Mouse (Mus musculus) liver, embryonic 12.5 days (tissue): ENCODE results near the gene Sipa1l1. TPM values are rescaled to one million over a fixed set of nuclear protein-coding genes. Genes with fewer than 3 reads are reported as not detected.

Experiments used
- ATAC-seq: fragments of 200-750 bp; cut with Nextera tagmentation; 2 replicates; pipeline ENCODE4 v1.8.0; 2017; ENCODE audit warnings: moderate number of reproducible peaks, mild to moderate bottlenecking, moderate library complexity
- H3K27ac ChIP-seq: fragments of 300-500 bp; sonication (generic); 2 replicates; pipeline ENCODE4 v1.5.1; 2016; ENCODE audit warnings: mild to moderate bottlenecking
- H3K27me3 ChIP-seq: fragments of 300-500 bp; sonication (generic); replicated peaks from 2 replicates; pipeline ENCODE4 v1.6.1; 2016; ENCODE audit warnings: mild to moderate bottlenecking, moderate library complexity
- H3K36me3 ChIP-seq: fragments of 300-500 bp; sonication (generic); 2 replicates; pipeline ENCODE4 v1.6.1; 2016; ENCODE audit warnings: mild to moderate bottlenecking, moderate library complexity
- H3K4me1 ChIP-seq: fragments of 300-500 bp; sonication (generic); 2 replicates; pipeline ENCODE4 v1.6.1; 2016
- H3K4me2 ChIP-seq: fragments of 300-500 bp; sonication (generic); 2 replicates; pipeline ENCODE4 v1.6.1; 2016; ENCODE audit warnings: mild to moderate bottlenecking, moderate library complexity
- H3K4me3 ChIP-seq: fragments of 300-500 bp; sonication (generic); 2 replicates; pipeline ENCODE4 v1.5.1; 2016; ENCODE audit warnings: mild to moderate bottlenecking, moderate library complexity
- H3K9ac ChIP-seq: fragments of 300-500 bp; sonication (generic); 2 replicates; pipeline ENCODE4 v1.6.1; 2016; ENCODE audit warnings: mild to moderate bottlenecking, moderate library complexity
- H3K9me3 ChIP-seq: fragments of 300-500 bp; sonication (generic); replicated peaks from 2 replicates; pipeline ENCODE4 v1.6.1; 2016; ENCODE audit warnings: mild to moderate bottlenecking, moderate library complexity
- WGBS: fragments of 180-500 bp; shearing (Covaris S2); methylation state at CpG from one replicate; pipeline ENCODE4 v1.1.7; 2016; ENCODE audit not compliant: insufficient replicate concordance; 5-methylcytosine and 5-hydroxymethylcytosine counted together
- polyA plus RNA-seq: library from polyadenylated mRNA; unstranded; fragments of >200 nt; fragmentation: Nextera tagmentation; extraction: Ambion mirVana; gene quantifications from 2 replicates; pipeline ENCODE4 v1.2.1, GENCODE M21; 2016

The Sipa1l1 gene
- polyA plus RNA-seq, 1 experiment from 2014 or later: 10.6 TPM

- no peaks in the 10 kb centered on the region for H3K9me3 ChIP-seq
- no peak overlapping the region for H3K9ac ChIP-seq
- H3K36me3 ChIP-seq: peaks cover 22% of the 10 kb centered on the region
- H3K27ac ChIP-seq: no peak overlapping the region
- no peak overlapping the region for H3K4me2 ChIP-seq
- H3K4me3 ChIP-seq: no peak overlapping the region
- 37% methylated on average over 4 of the region's 4 CpGs for WGBS
- ATAC-seq: no peak
- no peaks in the 10 kb centered on the region for H3K27me3 ChIP-seq
- peaks cover 3% of the 10 kb centered on the region; the same call in 1 of the 2 replicates for H3K4me1 ChIP-seq
Measured at GRCm38 (mm10) chr12:82401440-82401839, 232.3 kb downstream of the Sipa1l1 start.

GRCm38 (mm10) chr12:82402635-82403034, 233.5 kb downstream of the Sipa1l1 start:
- Histone ChIP-seq H3K9ac (no peak overlapping the region), H3K4me2 (no peak overlapping the region), H3K27ac (no peak overlapping the region), H3K36me3 (peaks cover 22% of the 10 kb centered on the region), H3K9me3 (no peaks in the 10 kb centered on the region), H3K4me3 (no peak overlapping the region), H3K4me1 (peaks cover 2% of the 10 kb centered on the region; the same call in 1 of the 2 replicates), H3K27me3 (no peaks in the 10 kb centered on the region)
- no peak for ATAC-seq
- 79% methylated on average over 9 of the region's 9 CpGs for WGBS

GRCm38 (mm10) chr12:82407531-82408255, 238.6 kb downstream of the Sipa1l1 start:
- peaks cover 23% of the 10 kb centered on the region for H3K36me3 ChIP-seq
- no peak overlapping the region for H3K4me3 ChIP-seq
- H3K9ac ChIP-seq: no peak overlapping the region
- no peaks in the 10 kb centered on the region for H3K27me3 ChIP-seq
- no peak for ATAC-seq
- no peaks in the 10 kb centered on the region for H3K9me3 ChIP-seq
- no peak overlapping the region for H3K27ac ChIP-seq
- no peak overlapping the region for H3K4me2 ChIP-seq
- WGBS: 66% methylated on average over 5 of the region's 5 CpGs
- H3K4me1 ChIP-seq: no peaks in the 10 kb centered on the region

GRCm38 (mm10) chr12:82408486-82408885, 239.4 kb downstream of the Sipa1l1 start:
- no peaks in the 10 kb centered on the region for H3K4me1 ChIP-seq
- H3K4me3 ChIP-seq: no peak overlapping the region
- H3K27ac ChIP-seq: no peak overlapping the region
- WGBS: 77% methylated on average over 6 of the region's 6 CpGs
- ATAC-seq: no peak
- H3K4me2 ChIP-seq: no peak overlapping the region
- H3K27me3 ChIP-seq: no peaks in the 10 kb centered on the region
- no peak overlapping the region for H3K9ac ChIP-seq
- peaks cover 19% of the 10 kb centered on the region for H3K36me3 ChIP-seq
- no peaks in the 10 kb centered on the region for H3K9me3 ChIP-seq

- WGBS: 71% methylated on average over 7 of the region's 7 CpGs
- Histone ChIP-seq H3K4me3 (no peak overlapping the region), H3K9me3 (no peaks in the 10 kb centered on the region), H3K4me1 (no peaks in the 10 kb centered on the region), H3K27ac (no peak overlapping the region), H3K36me3 (peaks cover 12% of the 10 kb centered on the region; the same call in 1 of the 2 replicates), H3K4me2 (no peak overlapping the region), H3K9ac (no peak overlapping the region), H3K27me3 (no peaks in the 10 kb centered on the region)
- ATAC-seq: no peak
Measured at GRCm38 (mm10) chr12:82409686-82410472, 240.8 kb downstream of the Sipa1l1 start.

GRCm38 (mm10) chr12:82412291-82413032, 243.3 kb downstream of the Sipa1l1 start:
- Histone ChIP-seq H3K9me3 (no peaks in the 10 kb centered on the region), H3K4me1 (no peaks in the 10 kb centered on the region), H3K36me3 (peaks cover 18% of the 10 kb centered on the region), H3K4me3 (no peak overlapping the region), H3K27me3 (no peaks in the 10 kb centered on the region), H3K4me2 (no peak overlapping the region), H3K27ac (no peak overlapping the region), H3K9ac (no peak overlapping the region)
- WGBS: 69% methylated on average over 3 of the region's 3 CpGs
- no peak for ATAC-seq

- Histone ChIP-seq H3K4me3 (no peak overlapping the region), H3K4me1 (no peaks in the 10 kb centered on the region), H3K27ac (no peak overlapping the region), H3K36me3 (peaks cover 21% of the 10 kb centered on the region), H3K27me3 (no peaks in the 10 kb centered on the region), H3K9ac (no peak overlapping the region), H3K4me2 (no peak overlapping the region), H3K9me3 (no peaks in the 10 kb centered on the region)
- 45% methylated on average over 4 of the region's 4 CpGs for WGBS
- no peak for ATAC-seq
Measured at GRCm38 (mm10) chr12:82415690-82416364, 246.7 kb downstream of the Sipa1l1 start.

GRCm38 (mm10) chr12:82419027-82419426, 249.9 kb downstream of the Sipa1l1 start:
- no peak overlapping the region for H3K9ac ChIP-seq
- H3K4me1 ChIP-seq: no peaks in the 10 kb centered on the region
- ATAC-seq: no peak
- H3K4me3 ChIP-seq: no peak overlapping the region
- 76% methylated on average over 8 of the region's 8 CpGs for WGBS
- no peak overlapping the region for H3K4me2 ChIP-seq
- H3K9me3 ChIP-seq: no peaks in the 10 kb centered on the region
- H3K36me3 ChIP-seq: peaks cover 35% of the 10 kb centered on the region
- H3K27ac ChIP-seq: no peak overlapping the region
- H3K27me3 ChIP-seq: no peaks in the 10 kb centered on the region

GRCm38 (mm10) chr12:82424783-82425182, 255.7 kb downstream of the Sipa1l1 start:
- Histone ChIP-seq H3K27me3 (no peaks in the 10 kb centered on the region), H3K9me3 (no peaks in the 10 kb centered on the region), H3K27ac (no peak overlapping the region), H3K4me1 (no peaks in the 10 kb centered on the region), H3K4me2 (no peak overlapping the region), H3K4me3 (no peak overlapping the region), H3K9ac (no peak overlapping the region), H3K36me3 (peaks cover 58% of the 10 kb centered on the region)
- no peak for ATAC-seq
- WGBS: 85% methylated on average over 15 of the region's 15 CpGs

- Histone ChIP-seq H3K4me2 (no peak overlapping the region), H3K27me3 (no peaks in the 10 kb centered on the region), H3K27ac (no peak overlapping the region), H3K4me3 (no peak overlapping the region), H3K4me1 (no peaks in the 10 kb centered on the region), H3K36me3 (peaks cover 58% of the 10 kb centered on the region), H3K9ac (no peak overlapping the region), H3K9me3 (no peaks in the 10 kb centered on the region)
- WGBS: 62% methylated on average over 11 of the region's 11 CpGs
- no peak for ATAC-seq
Measured at GRCm38 (mm10) chr12:82425853-82426252, 256.7 kb downstream of the Sipa1l1 start.

- peaks cover 46% of the 10 kb centered on the region for H3K36me3 ChIP-seq
- H3K9ac ChIP-seq: no peak overlapping the region
- no peak overlapping the region for H3K4me2 ChIP-seq
- no peak overlapping the region for H3K27ac ChIP-seq
- 82% methylated on average over 2 of the region's 2 CpGs for WGBS
- H3K4me3 ChIP-seq: no peak overlapping the region
- no peaks in the 10 kb centered on the region for H3K27me3 ChIP-seq
- no peaks in the 10 kb centered on the region for H3K4me1 ChIP-seq
- no peaks in the 10 kb centered on the region for H3K9me3 ChIP-seq
- no peak for ATAC-seq
Measured at GRCm38 (mm10) chr12:82427416-82427815, 258.3 kb downstream of the Sipa1l1 start.
